Mouse (Mus musculus): ENCODE results near the gene Mettl8.

Mettl8 gene

DNA sequence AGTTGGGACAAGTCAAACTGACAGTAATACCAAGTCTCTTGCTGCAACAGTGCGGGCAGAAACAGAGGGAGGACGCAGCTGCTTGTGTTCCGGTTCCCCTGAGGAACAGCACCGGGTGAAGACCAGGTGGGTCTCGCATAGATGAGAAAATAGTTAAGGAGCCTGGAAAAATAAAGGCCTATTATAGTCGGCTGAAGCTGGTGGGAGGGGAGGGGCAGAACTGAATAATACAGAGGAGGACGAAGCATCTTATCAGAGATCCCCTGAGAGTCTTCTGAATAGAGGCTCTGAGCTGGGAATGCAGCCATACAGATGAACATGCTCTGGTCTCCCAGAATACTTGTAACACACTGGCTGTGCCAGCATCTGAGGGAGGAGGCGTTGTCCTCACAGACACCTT is 21.4 kb downstream of the Mettl8 start:
- no peak for DNase-seq (ENCODE audit: low read depth, low spot score)

DNA sequence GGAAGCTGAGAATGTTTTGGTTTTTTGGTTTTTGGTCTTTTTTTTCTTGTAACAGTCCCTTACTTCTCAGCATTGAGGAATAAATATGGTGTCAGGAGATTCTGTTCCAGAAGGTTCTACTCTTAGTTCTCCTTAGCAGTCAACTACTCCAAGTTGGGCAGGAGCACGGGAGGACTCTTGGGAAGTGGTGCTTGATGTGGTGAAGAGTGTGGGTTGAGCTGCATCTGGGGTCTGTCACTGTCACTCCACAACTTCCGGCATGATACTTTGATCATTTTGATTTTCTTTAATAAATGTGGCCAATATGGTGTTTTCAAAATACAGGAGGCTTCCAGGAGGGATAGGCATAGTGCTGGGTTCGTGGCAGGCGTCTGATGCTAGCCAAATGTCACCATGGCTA is 22.4 kb downstream of the Mettl8 start:
- DNase-seq (ENCODE audit: low read depth, low spot score), result no peak

DNA sequence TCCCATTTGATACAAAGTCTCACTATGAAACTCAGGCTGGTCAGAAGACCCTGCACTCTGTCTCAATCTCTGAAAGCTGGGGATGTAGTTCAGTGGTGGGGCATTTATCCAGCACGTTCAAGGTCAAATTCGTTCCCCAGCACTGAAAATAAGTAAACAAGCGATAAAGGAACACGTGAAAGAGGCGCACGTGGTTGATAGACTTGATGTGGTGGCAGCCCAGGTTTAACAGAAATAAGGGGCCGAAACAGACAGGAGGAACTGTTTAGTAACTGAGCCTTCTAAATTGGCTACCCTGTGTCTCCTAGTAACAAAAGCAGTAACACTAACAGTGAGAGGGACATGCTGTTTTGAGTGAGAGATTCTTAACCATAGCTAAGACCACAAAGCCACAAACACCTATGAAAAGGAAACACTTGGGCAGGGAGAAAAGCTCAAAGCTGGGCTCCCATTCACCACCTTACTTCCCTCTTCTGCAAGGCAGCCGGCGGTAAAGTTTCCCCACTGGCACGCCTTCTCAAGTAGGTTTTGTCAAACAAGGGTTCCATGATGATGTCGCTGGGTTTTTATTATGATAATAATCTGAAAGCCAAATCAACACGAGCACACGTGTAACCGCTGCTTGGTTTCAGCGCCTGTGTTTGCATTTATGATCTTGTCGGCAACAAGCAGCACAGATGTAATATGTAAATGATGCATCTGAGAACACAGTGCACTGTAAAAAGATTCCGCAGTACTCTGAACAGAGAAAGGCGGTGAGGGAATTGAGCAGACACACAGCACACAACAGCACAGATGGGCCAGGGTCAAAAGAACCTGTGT is 23.2 kb downstream of the Mettl8 start:
- no peak for DNase-seq (ENCODE audit: low read depth, low spot score)

DNA sequence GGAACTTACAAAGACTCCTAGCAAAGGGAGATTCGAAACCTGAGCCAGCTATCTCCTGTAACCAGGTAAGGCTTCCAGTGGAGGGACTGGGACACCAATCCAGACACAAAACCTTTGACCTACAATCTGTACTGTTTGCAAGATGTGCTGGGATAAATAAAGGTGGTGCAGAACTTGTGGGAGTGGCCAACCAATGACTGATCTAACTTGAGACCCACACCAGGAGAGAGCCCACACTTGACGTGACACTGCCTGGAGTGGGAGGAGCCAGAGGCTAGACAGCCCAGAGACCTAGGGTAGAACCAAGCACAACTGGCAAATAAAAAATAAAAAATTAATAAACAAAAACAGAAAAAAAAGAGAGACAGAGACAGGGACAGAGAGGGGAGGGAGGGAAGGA is 24.7 kb downstream of the Mettl8 start:
- DNase-seq (ENCODE audit: low read depth, low spot score), result no peak

DNA sequence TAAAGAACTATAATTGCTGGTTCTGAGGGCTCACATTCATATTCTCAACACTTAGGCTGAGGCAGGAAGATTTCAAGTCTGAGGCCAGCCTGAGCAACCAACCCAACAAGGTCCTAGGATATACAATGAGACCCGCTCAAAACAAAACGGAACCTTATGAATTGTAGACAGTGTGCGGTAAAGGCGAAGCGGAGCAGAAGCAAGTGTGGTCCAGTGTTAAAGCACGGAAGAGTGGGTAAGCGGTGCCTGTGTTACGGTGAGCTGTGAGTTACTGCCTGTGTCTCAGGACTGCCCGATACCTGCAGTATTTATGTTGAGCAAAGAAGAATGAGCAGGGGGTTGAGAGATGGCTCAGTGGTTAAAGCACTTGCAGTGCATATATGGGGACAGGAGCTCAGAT is 27.8 kb downstream of the Mettl8 start:
- DNase-seq (ENCODE audit: low read depth, low spot score), result no peak

DNA sequence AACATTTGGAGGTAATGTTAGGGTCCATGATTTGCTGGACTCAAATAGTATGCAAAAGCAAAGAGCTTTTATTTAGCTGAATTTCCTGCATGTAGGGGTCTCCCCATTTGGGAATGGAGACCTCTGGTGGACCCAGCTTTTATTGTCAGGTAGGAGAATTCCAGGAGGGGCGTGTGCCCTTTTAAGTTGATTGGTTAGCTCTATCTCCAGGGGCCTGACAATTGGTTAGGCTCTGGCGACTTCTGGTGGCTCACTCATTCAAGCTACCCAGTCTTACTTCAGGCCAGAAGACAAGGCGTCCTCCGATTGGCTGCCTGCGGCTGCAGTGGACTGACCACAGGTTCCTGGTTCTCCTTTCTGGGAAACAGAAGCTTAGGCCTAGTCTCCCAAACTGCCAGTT is 28.6 kb downstream of the Mettl8 start:
- DNase-seq (ENCODE audit: low read depth, low spot score), result peak; percentile 48

DNA sequence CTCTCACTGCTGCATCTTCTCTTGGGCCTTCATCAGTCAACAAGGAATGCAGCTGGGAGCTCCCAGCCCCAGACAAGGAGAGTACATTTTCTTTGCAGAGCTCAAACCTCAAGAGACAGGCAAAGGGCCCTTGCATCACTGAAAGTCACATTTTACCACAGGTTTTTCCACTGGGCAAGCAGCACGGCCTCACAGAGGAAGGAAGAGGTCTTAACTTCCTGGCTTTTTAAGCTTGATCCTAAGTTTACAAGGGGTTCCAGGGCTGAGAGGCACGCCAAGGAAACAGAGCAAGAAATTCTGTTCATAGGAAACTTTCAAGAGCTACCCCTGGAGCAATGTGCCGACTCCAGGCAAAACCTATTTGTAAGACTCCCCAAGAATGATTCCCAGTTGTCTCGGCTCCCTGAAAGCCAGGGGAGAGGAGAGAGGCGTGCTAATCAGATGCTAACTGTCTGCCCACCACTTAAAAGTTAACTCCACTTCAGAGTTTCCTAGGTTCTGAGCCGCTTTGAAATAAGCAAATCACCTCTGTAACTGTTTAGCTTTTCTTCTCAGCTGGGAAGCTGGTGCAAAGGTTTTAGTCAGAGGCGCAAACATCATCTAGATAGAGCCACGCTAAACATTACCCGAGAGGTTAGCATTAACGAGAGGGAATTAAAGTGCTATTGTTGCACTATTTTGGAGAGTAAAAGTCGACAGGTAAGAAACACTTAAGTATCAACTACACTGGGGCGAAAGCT is 29.6 kb downstream of the Mettl8 start:
- no peak for DNase-seq (ENCODE audit: low read depth, low spot score)

DNA sequence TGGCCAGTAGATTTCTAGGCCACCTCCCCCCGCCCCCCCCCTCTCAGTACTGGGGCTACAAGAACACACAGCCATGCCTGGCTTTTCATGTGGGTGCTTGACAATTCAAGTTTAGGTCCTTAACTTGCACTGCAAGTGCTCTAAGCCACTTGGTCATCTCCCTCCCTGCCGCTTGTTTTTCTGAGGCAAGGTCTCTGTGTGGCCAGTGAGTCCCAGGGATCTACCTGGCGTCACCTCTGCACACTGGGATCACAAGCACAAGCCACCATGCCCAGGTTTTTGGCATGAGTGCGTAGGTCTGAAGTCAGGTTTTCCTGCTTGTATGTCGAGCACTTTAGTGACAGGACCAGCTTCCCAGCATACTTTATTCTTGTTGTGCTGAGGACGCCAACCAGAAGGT is 31.4 kb downstream of the Mettl8 start:
- DNase-seq (ENCODE audit: low read depth, low spot score), result no peak

DNA sequence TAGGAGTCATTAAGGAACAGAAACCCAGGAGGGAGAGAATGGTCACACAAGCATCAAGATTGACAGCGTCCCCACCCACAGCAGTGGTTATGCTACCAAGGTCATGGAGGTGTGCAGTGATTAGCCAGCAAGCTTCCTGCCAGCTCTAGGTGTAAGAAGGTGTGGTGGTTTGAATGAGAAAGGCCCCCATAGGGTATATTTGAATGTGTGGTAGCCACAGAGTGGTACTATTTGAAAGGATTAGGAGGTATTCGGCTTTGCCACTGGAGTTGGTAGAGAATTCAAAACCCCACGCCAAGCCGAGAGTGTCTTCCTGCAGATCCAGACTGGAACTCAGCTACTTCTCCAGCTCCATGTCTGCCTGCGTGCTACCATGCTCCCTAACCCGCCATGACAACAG is 32.4 kb downstream of the Mettl8 start:
- no peak for DNase-seq (ENCODE audit: low read depth, low spot score)

DNA sequence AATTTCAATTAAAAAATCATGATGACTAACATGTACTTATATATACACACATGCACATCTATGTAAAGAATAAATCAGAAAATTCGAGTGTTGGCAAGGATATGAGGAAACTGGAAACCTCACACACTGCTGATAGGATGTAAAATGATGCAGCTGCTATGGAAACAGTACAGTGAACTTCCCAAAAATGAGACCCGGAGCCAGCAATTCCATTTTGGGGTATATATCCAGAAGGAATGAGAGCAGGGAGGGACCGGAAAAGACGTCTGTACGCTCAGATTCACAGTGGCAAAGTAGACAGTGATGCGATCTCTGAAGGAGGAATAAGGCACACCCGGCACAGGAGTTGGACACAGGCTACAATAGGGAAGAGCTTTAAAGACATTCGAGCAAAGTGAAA is 34.7 kb downstream of the Mettl8 start:
- no peak for DNase-seq (ENCODE audit: low read depth, low spot score)

DNA sequence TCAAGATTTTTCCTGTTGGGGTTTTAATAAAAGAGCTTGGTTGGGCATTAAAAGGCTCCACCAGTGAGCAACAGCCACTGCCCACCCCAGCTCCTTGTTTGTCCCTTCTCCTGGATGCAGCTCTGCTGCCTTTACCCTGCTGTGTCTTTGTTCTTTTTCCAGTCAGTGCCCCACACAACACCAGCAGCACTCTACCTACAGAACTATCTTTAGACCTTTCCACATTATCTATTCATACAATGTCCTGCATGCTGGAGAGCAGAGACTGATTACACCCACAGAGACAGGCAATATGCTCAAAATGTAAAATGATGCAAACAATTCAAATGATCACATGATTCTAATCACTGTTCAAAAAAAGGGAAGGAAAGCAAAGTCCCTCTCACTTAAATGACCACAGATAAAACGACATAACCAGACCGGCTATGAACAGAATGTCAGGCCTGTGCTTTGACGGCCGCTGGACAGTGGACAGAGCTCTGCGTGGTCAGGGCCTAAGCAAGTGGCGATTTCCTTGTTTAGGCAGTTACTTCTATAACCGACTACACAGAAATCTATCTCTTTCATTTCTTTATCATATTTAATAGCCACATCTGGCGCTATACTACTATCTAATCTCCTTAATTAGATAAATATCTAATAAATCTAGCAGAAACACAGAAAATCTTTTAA is 35.5 kb downstream of the Mettl8 start:
- no peak for DNase-seq (ENCODE audit: low read depth, low spot score)

DNA sequence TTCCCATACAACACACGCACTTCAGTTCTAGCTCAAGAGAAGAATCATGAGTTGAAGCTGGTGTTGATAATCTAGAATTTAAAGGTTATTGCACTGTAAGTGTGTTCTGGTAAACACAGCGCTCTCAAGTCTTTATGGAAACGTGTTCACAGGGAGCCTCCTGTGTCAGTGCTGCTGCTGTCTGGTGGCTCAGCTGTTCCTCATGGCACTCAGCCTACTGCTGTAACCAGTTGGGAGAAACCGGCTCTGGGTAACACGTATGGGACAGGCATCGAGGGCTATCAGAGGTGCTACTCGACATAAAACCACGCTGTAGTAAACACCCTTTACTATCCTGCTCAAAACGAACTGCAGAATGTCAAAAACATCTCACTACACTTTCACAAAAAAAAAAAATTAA is 36.1 kb downstream of the Mettl8 start:
- DNase-seq (ENCODE audit: low read depth, low spot score), result no peak

DNA sequence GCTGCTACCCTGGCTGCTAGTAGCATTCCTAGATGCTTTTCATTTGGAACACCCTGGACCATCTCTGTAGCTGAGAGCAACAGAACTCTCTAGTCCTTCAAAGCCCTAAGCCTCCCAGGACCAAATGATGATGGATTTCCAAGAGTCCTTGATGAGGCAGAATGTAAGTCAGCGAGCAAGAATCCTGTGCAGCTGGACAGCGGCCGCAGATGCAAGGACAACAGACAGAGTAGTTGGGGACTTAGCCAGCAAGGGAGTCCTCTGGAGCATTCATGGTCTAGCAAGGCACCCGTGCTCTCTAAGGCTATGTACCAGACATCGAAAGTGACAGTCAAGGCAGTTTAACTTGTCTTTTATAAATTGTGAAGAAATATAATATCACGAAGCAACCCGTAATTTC is 41.9 kb downstream of the Mettl8 start:
- DNase-seq (ENCODE audit: low read depth, low spot score), result no peak

DNA sequence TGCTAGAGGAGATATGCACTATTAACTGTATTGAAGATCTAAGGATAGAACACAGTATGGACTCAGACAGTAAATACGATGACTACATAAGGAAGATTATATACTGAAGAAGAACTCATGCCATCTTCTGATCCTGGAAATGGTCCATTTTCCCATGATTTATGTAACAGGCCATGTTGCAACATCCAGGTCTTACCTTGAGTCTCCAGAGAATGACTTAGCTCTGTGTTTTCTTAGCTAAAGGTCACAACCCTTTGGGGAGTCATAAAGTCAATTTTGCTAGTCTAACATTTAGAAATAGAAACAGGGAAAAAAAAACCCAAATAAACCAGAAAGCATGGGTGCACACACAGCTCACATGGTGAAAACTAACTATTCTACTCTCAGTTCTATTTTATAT is 43.6 kb downstream of the Mettl8 start:
- DNase-seq (ENCODE audit: low read depth, low spot score), result no peak

DNA sequence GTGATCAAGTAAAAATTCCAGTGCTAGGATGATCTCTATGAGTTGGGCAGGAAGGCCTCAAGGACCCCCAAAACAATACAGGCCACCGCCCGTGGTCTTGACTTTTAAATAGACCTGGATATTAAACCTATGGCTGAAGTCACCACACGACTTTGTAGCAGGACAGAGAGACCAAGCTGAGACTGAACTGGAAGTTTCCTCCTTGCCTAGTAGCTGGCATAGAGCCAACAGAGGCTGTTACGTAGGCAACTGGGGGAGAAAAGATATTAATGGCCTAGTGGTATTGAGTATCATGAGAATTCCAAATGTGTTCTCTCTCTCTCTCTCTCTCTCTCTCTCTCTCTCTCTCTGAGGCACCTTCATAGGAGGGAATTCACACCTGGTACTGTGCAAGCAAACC is 51.0 kb downstream of the Mettl8 start:
- DNase-seq (ENCODE audit: low read depth, low spot score), result no peak

DNA sequence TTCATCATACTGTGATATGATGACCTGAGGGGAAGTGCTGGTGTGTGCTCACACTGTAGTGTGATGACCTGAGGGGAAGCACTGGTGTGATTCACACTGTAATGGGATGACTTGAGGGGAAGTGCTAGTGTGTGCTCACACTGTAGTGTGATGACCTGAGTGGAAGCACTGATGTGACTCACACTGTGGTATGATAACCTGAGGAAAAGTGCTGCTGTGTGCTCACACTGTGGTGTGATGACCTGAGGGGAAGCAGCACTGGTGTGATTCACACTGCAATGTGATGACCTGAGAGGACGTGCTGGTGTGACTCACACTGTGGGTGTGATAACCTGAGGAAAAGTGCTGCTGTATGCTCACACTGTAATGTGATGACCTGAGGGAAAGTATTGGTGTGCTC is 52.9 kb downstream of the Mettl8 start:
- DNase-seq (ENCODE audit: low read depth, low spot score), result no peak

DNA sequence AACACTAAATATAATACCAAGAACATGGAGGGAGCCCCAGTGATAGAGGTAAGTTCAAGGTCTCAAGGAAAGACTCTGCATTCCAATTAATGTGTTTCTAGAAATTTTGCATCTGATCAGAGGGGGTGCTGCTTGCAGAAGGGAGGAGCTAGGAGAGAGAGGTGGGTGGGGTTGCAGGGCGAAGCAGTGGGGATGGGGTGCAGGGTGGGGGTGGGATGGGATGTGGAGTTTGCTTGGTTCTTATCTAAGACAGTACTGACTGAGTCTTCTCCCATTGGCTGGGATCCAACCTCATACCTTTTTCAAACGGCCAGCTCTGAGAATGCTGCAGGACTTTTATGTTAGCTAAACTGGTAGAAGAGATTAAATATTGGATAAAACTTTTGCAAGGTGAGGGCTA is 56.6 kb downstream of the Mettl8 start:
- DNase-seq (ENCODE audit: low read depth, low spot score), result no peak

DNA sequence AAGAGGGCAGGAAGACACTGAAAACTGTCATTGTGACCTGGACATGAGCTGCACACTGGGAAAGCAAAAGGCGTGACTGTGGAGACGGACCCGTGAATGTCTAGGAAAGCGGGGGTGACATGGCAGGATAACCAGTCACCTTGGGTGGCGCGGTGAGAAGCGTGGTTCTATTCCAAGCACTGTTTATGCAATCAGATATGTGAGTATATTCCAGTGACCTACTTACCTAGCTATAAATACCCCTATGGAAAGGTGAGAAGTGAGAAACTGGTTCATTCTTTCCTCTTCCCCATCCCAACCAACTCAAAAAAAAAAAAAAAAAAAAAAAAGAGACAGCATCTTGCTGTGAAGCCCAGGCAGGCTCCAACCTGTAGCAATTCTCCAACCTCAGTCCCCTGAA is 58.9 kb downstream of the Mettl8 start:
- no peak for DNase-seq (ENCODE audit: low read depth, low spot score)

DNA sequence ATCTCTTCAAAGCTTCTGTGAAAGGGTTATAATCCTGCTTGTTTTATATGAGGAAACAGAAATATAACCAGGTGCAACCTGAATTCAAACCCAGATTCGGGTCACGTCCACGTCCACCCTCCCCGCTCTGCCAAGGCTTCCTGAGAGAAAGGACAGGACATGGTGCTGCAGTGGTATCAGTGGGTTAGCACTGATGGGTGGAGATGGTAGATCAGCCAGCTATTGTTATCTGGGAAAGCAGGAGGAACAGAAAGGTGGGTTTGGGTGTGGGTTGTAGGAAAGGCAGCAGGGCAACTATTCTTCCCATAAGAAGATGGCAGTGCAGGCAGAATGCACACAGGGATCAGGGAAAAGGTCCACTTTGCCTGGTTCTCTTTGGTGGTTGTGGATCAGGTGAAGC is 59.5 kb downstream of the Mettl8 start:
- DNase-seq (ENCODE audit: low read depth, low spot score), result no peak

DNA sequence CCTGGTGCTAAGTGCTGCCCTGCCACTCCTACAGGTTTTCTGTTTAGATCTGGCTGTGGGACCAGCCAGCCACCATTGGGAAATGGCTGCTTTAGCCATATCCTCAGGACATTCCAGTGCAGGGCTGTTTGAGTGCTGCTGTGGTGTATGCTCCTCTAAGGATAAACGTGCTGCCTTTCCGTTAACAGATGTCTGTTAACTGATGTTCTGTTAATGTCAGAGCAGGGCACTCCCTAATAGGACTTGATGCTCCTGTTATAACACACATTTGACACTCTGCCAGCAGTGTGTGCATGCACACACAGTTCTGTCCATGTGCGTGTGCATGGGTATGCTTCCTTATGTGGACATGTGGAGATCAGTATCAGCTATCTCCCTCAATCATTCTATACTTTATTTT is 61.6 kb downstream of the Mettl8 start:
- DNase-seq (ENCODE audit: low read depth, low spot score), result no peak

DNA sequence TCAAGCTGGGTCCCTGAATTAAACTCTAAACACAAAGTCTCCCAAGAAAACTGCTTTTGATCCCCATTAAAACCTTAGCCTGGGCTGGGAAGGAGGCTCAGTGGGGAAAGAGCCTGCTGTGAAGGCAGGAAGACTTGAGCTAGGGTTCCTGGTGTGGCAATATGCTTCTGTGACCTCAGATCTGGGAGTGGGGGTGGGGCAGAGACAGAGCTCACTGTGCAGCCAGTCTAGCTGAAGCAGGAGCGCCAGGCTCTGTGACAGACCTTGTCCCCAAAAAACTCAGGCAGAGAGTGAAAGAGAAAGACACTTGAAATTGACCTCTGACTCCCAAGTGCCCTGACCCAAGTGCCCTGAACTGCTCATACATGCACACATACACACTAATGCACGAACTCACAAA is 62.7 kb downstream of the Mettl8 start:
- DNase-seq (ENCODE audit: low read depth, low spot score), result no peak

DNA sequence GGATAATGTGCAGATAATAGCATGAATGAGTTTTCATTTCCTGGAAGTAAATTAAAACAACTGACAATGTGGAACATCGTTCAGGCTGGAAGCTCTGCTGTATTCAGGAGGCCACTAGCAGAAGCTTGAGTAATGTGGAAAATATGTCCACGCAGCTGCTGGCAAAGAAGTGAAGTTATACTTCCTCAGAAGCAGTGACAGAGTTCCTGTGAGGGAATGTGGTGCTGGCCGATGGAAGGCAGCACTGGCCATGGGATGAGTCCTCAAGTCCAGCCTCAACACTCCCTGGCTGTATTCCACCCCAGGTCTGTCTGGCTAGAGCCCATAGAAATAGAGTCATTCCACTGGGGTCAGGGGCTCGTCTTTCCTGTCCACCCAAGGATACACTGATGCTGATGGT is 65.2 kb downstream of the Mettl8 start:
- no peak for DNase-seq (ENCODE audit: low read depth, low spot score)

All from forelimb bud, embryonic 11.5 days (tissue).